Mouse (Mus musculus): Measurements from ENCODE around the gene B3gnt8. TPM values are rescaled to one million over a fixed set of nuclear protein-coding genes. Genes with fewer than 3 reads are reported as not detected.
A peak's percentile ranks its signal among the peaks of the same experiment; 100 is the strongest.

The B3gnt8 gene
- polyA plus RNA-seq, 1 experiment, result 3.9 TPM

- Histone ChIP-seq H3K36me3 (ENCODE audit: control insufficient read depth, insufficient read depth, low read length) (no peaks in the 10 kb centered on the region), H3K27me3 (ENCODE audit: control insufficient read depth, insufficient read depth, low read length) (no peaks in the 10 kb centered on the region), H3K4me1 (ENCODE audit: control insufficient read depth, insufficient read depth, low read length) (peaks cover 17% of the 10 kb centered on the region), H3K4me3 (ENCODE audit: control insufficient read depth, low read depth, low read length) (no peak overlapping the region), H3K27ac (ENCODE audit: control insufficient read depth, insufficient read depth, low read depth, low read length) (no peak overlapping the region)
- TF ChIP-seq CTCF (IDR thresholded peaks at IDR 0.05; ENCODE audit: control insufficient read depth, insufficient read depth, insufficient replicate concordance, low read depth, low read length) (no peak), POLR2A (IDR thresholded peaks at IDR 0.05; ENCODE audit: control insufficient read depth, low read depth, low read length) (peak; percentile 24; the same call in 1 of the 2 replicates)
Observed at GRCm38 (mm10) chr7:25674297-25674696, 47.8 kb downstream of the B3gnt8 start.

GRCm38 (mm10) chr7:25674719-25675300 lies 48.4 kb downstream of the B3gnt8 start, which contains the start of gene Tmem91:
Tmem91 (minus strand) TSS chr7:25675166.
- Histone ChIP-seq H3K27ac (ENCODE audit: control insufficient read depth, insufficient read depth, low read depth, low read length) (no peak within 1 kb of the TSS), H3K4me1 (ENCODE audit: control insufficient read depth, insufficient read depth, low read length) (peaks cover 17% of the 10 kb centered on the region), H3K4me3 (ENCODE audit: control insufficient read depth, low read depth, low read length) (peak within 1 kb of the TSS; percentile 27), H3K27me3 (ENCODE audit: control insufficient read depth, insufficient read depth, low read length) (no peaks in the 10 kb centered on the region), H3K36me3 (ENCODE audit: control insufficient read depth, insufficient read depth, low read length) (no peaks in the 10 kb centered on the region)
- TF ChIP-seq CTCF (IDR thresholded peaks at IDR 0.05; ENCODE audit: control insufficient read depth, insufficient read depth, insufficient replicate concordance, low read depth, low read length) (0 out of 2 replicates have a peak, but pooled peaks have one; percentile 7), POLR2A (IDR thresholded peaks at IDR 0.05; ENCODE audit: control insufficient read depth, low read depth, low read length) (no peak)

GRCm38 (mm10) chr7:25675405-25675804 lies 49.0 kb downstream of the B3gnt8 start:
- H3K4me1 ChIP-seq (ENCODE audit: control insufficient read depth, insufficient read depth, low read length), result peaks cover 20% of the 10 kb centered on the region
- no peak overlapping the region for H3K27ac ChIP-seq (ENCODE audit: control insufficient read depth, insufficient read depth, low read depth, low read length)
- H3K36me3 ChIP-seq (ENCODE audit: control insufficient read depth, insufficient read depth, low read length), result no peaks in the 10 kb centered on the region
- no peaks in the 10 kb centered on the region for H3K27me3 ChIP-seq (ENCODE audit: control insufficient read depth, insufficient read depth, low read length)
- H3K4me3 ChIP-seq (ENCODE audit: control insufficient read depth, low read depth, low read length), result no peak overlapping the region
- TF ChIP-seq POLR2A (IDR thresholded peaks at IDR 0.05; ENCODE audit: control insufficient read depth, low read depth, low read length), result no peak
- TF ChIP-seq CTCF (IDR thresholded peaks at IDR 0.05; ENCODE audit: control insufficient read depth, insufficient read depth, insufficient replicate concordance, low read depth, low read length), result no peak

- H3K4me3 ChIP-seq (ENCODE audit: control insufficient read depth, low read depth, low read length), result no peak overlapping the region
- H3K4me1 ChIP-seq (ENCODE audit: control insufficient read depth, insufficient read depth, low read length), result peaks cover 22% of the 10 kb centered on the region
- H3K27ac ChIP-seq (ENCODE audit: control insufficient read depth, insufficient read depth, low read depth, low read length), result no peak overlapping the region
- TF ChIP-seq POLR2A (IDR thresholded peaks at IDR 0.05; ENCODE audit: control insufficient read depth, low read depth, low read length) (no peak), CTCF (IDR thresholded peaks at IDR 0.05; ENCODE audit: control insufficient read depth, insufficient read depth, insufficient replicate concordance, low read depth, low read length) (no peak)
- H3K27me3 ChIP-seq (ENCODE audit: control insufficient read depth, insufficient read depth, low read length), result no peaks in the 10 kb centered on the region
- no peaks in the 10 kb centered on the region for H3K36me3 ChIP-seq (ENCODE audit: control insufficient read depth, insufficient read depth, low read length)
Observed at GRCm38 (mm10) chr7:25676085-25676781, 49.8 kb downstream of the B3gnt8 start.

GRCm38 (mm10) chr7:25677013-25677412 lies 50.6 kb downstream of the B3gnt8 start:
- H3K27ac ChIP-seq (ENCODE audit: control insufficient read depth, insufficient read depth, low read depth, low read length), result no peak overlapping the region
- peaks cover 26% of the 10 kb centered on the region for H3K4me1 ChIP-seq (ENCODE audit: control insufficient read depth, insufficient read depth, low read length)
- H3K36me3 ChIP-seq (ENCODE audit: control insufficient read depth, insufficient read depth, low read length), result no peaks in the 10 kb centered on the region
- H3K4me3 ChIP-seq (ENCODE audit: control insufficient read depth, low read depth, low read length), result no peak overlapping the region
- no peaks in the 10 kb centered on the region for H3K27me3 ChIP-seq (ENCODE audit: control insufficient read depth, insufficient read depth, low read length)
- TF ChIP-seq CTCF (IDR thresholded peaks at IDR 0.05; ENCODE audit: control insufficient read depth, insufficient read depth, insufficient replicate concordance, low read depth, low read length) (no peak), POLR2A (IDR thresholded peaks at IDR 0.05; ENCODE audit: control insufficient read depth, low read depth, low read length) (no peak)

- Histone ChIP-seq H3K27me3 (ENCODE audit: control insufficient read depth, insufficient read depth, low read length) (no peaks in the 10 kb centered on the region), H3K4me3 (ENCODE audit: control insufficient read depth, low read depth, low read length) (peak overlapping the region; percentile 98; the same call in 1 of the 2 replicates), H3K27ac (ENCODE audit: control insufficient read depth, insufficient read depth, low read depth, low read length) (peak overlapping the region; percentile 99), H3K4me1 (ENCODE audit: control insufficient read depth, insufficient read depth, low read length) (peaks cover 22% of the 10 kb centered on the region), H3K36me3 (ENCODE audit: control insufficient read depth, insufficient read depth, low read length) (no peaks in the 10 kb centered on the region)
- TF ChIP-seq POLR2A (IDR thresholded peaks at IDR 0.05; ENCODE audit: control insufficient read depth, low read depth, low read length), result no peak
- no peak for TF ChIP-seq CTCF (IDR thresholded peaks at IDR 0.05; ENCODE audit: control insufficient read depth, insufficient read depth, insufficient replicate concordance, low read depth, low read length)
Observed at GRCm38 (mm10) chr7:25679971-25680370, 53.5 kb downstream of the B3gnt8 start.

GRCm38 (mm10) chr7:25680514-25681258 lies 54.2 kb downstream of the B3gnt8 start, which contains the start of gene B9d2:
B9d2 (plus strand) TSS chr7:25680780.
- H3K27ac ChIP-seq (ENCODE audit: control insufficient read depth, insufficient read depth, low read depth, low read length), result peak within 1 kb of the TSS; percentile 99
- TF ChIP-seq POLR2A (IDR thresholded peaks at IDR 0.05; ENCODE audit: control insufficient read depth, low read depth, low read length), result peak; percentile 75
- TF ChIP-seq CTCF (IDR thresholded peaks at IDR 0.05; ENCODE audit: control insufficient read depth, insufficient read depth, insufficient replicate concordance, low read depth, low read length), result no peak
- H3K4me1 ChIP-seq (ENCODE audit: control insufficient read depth, insufficient read depth, low read length), result peaks cover 17% of the 10 kb centered on the region
- no peaks in the 10 kb centered on the region for H3K36me3 ChIP-seq (ENCODE audit: control insufficient read depth, insufficient read depth, low read length)
- H3K27me3 ChIP-seq (ENCODE audit: control insufficient read depth, insufficient read depth, low read length), result no peaks in the 10 kb centered on the region
- peak within 1 kb of the TSS; percentile 98 for H3K4me3 ChIP-seq (ENCODE audit: control insufficient read depth, low read depth, low read length)
